Mouse (Mus musculus) limb, embryonic 10.5 days (tissue): Measurements from ENCODE around the gene Rbm33. TPM values are rescaled to one million over a fixed set of nuclear protein-coding genes. Genes with fewer than 3 reads are reported as not detected.

Experiments used
- DNase-seq: peaks from one replicate; pipeline ENCODE4 v3.0.0-alpha.2; 2017; ENCODE audit warnings: low spot score
- H3K27ac ChIP-seq: fragments of 300-500 bp; sonication (generic); 2 replicates; pipeline ENCODE4 v1.5.1; 2016; ENCODE audit warnings: mild to moderate bottlenecking
- H3K27me3 ChIP-seq: fragments of 300-500 bp; sonication (generic); 2 replicates; pipeline ENCODE4 v1.6.1; 2016; ENCODE audit warnings: low read depth, mild to moderate bottlenecking; ENCODE audit not compliant: poor library complexity, severe bottlenecking
- H3K36me3 ChIP-seq: fragments of 300-500 bp; sonication (generic); 2 replicates; pipeline ENCODE4 v1.6.1; 2016; ENCODE audit warnings: mild to moderate bottlenecking, moderate library complexity
- H3K4me1 ChIP-seq: fragments of 300-500 bp; sonication (generic); 2 replicates; pipeline ENCODE4 v1.6.1; 2016
- H3K4me3 ChIP-seq: fragments of 300-500 bp; sonication (generic); 2 replicates; pipeline ENCODE4 v1.5.1; 2016; ENCODE audit warnings: mild to moderate bottlenecking, moderate library complexity
- H3K9me3 ChIP-seq: fragments of 300-500 bp; sonication (generic); replicated peaks from 2 replicates; pipeline ENCODE4 v1.6.1; 2016; ENCODE audit warnings: mild to moderate bottlenecking
- WGBS: fragments of 180-500 bp; shearing (Covaris S2); methylation state at CpG from one replicate; pipeline ENCODE4 v1.1.7; 2016; 5-methylcytosine and 5-hydroxymethylcytosine counted together
- polyA plus RNA-seq: library from polyadenylated mRNA; unstranded; fragments of >200 nt; fragmentation: Nextera tagmentation; extraction: Ambion mirVana; gene quantifications from 2 replicates; pipeline ENCODE4 v1.2.1, GENCODE M21; 2016

The Rbm33 gene
- polyA plus RNA-seq, 1 experiment from 2014 or later: 16.1 TPM

- H3K4me1 ChIP-seq: peaks cover 68% of the 10 kb centered on the region
- peaks cover 100% of the 10 kb centered on the region for H3K27me3 ChIP-seq
- no peaks in the 10 kb centered on the region for H3K9me3 ChIP-seq
- DNase-seq: peak; percentile 53
- no peaks in the 10 kb centered on the region for H3K36me3 ChIP-seq
- peak overlapping the region; percentile 29 for H3K4me3 ChIP-seq
- 2% methylated on average over 33 of the region's 33 CpGs for WGBS
- no peak overlapping the region for H3K27ac ChIP-seq
These were observed 146.0 kb downstream of the Rbm33 start for GRCm38 (mm10) chr5:28462741-28463590.

- H3K4me1 ChIP-seq: peaks cover 61% of the 10 kb centered on the region
These were observed 146.7 kb downstream of the Rbm33 start for GRCm38 (mm10) chr5:28463656-28464055.

GRCm38 (mm10) chr5:28464361-28465098 lies 147.6 kb downstream of the Rbm33 start:
- Histone ChIP-seq H3K4me1 (peaks cover 54% of the 10 kb centered on the region), H3K36me3 (no peaks in the 10 kb centered on the region), H3K4me3 (peak overlapping the region; percentile 57), H3K9me3 (no peaks in the 10 kb centered on the region), H3K27me3 (peaks cover 100% of the 10 kb centered on the region), H3K27ac (no peak overlapping the region; the same call in 1 of the 2 replicates)
- under 1% methylated on average over 76 of the region's 76 CpGs for WGBS
- DNase-seq: peak; percentile 65

More at GRCm38 (mm10) chr5:28463656-28464055, 146.7 kb downstream of the Rbm33 start:
- Histone ChIP-seq H3K36me3 (no peaks in the 10 kb centered on the region), H3K9me3 (no peaks in the 10 kb centered on the region), H3K4me3 (peak overlapping the region; percentile 57), H3K27ac (no peak overlapping the region), H3K27me3 (peaks cover 100% of the 10 kb centered on the region)
- 3% methylated on average over 10 of the region's 10 CpGs for WGBS
- peak; percentile 36 for DNase-seq

- Histone ChIP-seq H3K27ac (no peak overlapping the region; the same call in 1 of the 2 replicates), H3K27me3 (peaks cover 100% of the 10 kb centered on the region), H3K36me3 (no peaks in the 10 kb centered on the region), H3K4me3 (peak overlapping the region; percentile 57), H3K9me3 (no peaks in the 10 kb centered on the region), H3K4me1 (peaks cover 52% of the 10 kb centered on the region)
- under 1% methylated on average over 28 of the region's 29 CpGs for WGBS
- DNase-seq: peak; percentile 66
These were observed 148.1 kb downstream of the Rbm33 start for GRCm38 (mm10) chr5:28465099-28465406.

DNA sequence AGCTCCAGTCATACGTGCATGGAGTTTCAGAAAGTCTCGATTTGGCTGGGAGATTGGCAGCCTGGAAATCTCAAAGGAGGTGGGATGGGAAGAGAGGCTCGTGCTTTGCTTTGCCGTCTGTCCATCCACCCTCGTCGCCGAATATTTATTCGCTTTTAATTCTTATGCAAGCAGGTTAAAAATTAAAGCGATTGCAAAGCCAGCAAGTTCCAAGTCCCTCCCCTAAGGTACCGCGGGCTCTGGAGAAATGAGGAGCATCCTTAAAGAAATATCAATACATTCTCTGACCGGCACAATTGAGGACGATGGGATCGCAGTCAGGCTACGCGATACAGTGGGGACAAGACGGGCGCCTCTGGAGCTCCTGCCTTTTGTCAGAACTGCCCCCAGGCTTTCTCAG lies 148.6 kb downstream of the Rbm33 start:
- H3K9me3 ChIP-seq: no peaks in the 10 kb centered on the region
- H3K36me3 ChIP-seq: no peaks in the 10 kb centered on the region
- peaks cover 47% of the 10 kb centered on the region for H3K4me1 ChIP-seq
- WGBS: 1% methylated on average over 18 of the region's 18 CpGs
- H3K27ac ChIP-seq: no peak overlapping the region
- peaks cover 100% of the 10 kb centered on the region for H3K27me3 ChIP-seq
- H3K4me3 ChIP-seq: peak overlapping the region; percentile 57
- DNase-seq: peak; percentile 44

- no peak overlapping the region for H3K27ac ChIP-seq
- H3K4me1 ChIP-seq: peaks cover 41% of the 10 kb centered on the region
- H3K36me3 ChIP-seq: no peaks in the 10 kb centered on the region
- no peak for DNase-seq
- peak overlapping the region; percentile 45 for H3K4me3 ChIP-seq
- H3K27me3 ChIP-seq: peaks cover 100% of the 10 kb centered on the region
- 2% methylated on average over 15 of the region's 15 CpGs for WGBS
- H3K9me3 ChIP-seq: no peaks in the 10 kb centered on the region
These were observed 149.4 kb downstream of the Rbm33 start for GRCm38 (mm10) chr5:28466351-28466750.

GRCm38 (mm10) chr5:28466760-28467306 lies 149.9 kb downstream of the Rbm33 start, which contains the start of gene Shh:
Gene Shh, minus strand, starts transcription at chr5:28467256.
- peak; percentile 50 for DNase-seq
- H3K4me3 ChIP-seq: peak within 1 kb of the TSS; percentile 45
- no peaks in the 10 kb centered on the region for H3K9me3 ChIP-seq
- peaks cover 41% of the 10 kb centered on the region for H3K4me1 ChIP-seq
- peaks cover 100% of the 10 kb centered on the region for H3K27me3 ChIP-seq
- H3K27ac ChIP-seq: no peak within 1 kb of the TSS
- no peaks in the 10 kb centered on the region for H3K36me3 ChIP-seq
- WGBS: 1% methylated on average over 31 of the region's 31 CpGs

Other genes with a start within 250 kb of the Rbm33 start
- 78.8 and 91.0 TPM in 2 replicates for gene Insig1, start 245.8 kb upstream of the Rbm33 start, polyA plus RNA-seq
- gene En2, start 151.4 kb upstream of the Rbm33 start, polyA plus RNA-seq: not detected in 2 replicates
- gene Cnpy1, start 71.3 kb upstream of the Rbm33 start, polyA plus RNA-seq: 0.18 TPM in 1 of 2 replicates, not detected in the other
- 0.80 and 1.2 TPM in 2 replicates for gene Shh, start 150.1 kb downstream of the Rbm33 start, polyA plus RNA-seq